Mouse (Mus musculus) heart, postnatal 0 days (tissue): ENCODE results near the gene Kcnc2.

Experiments used
- CTCF ChIP-seq: IDR thresholded peaks from 2 replicates; pipeline ENCODE4 v1.5.1; 2016; ENCODE audit warnings: antibody characterized with exemption, control low read depth, low read depth
- EP300 ChIP-seq: IDR thresholded peaks from 2 replicates; pipeline ENCODE4 v1.6.1; 2016; ENCODE audit warnings: antibody characterized with exemption, low read depth

DNA sequence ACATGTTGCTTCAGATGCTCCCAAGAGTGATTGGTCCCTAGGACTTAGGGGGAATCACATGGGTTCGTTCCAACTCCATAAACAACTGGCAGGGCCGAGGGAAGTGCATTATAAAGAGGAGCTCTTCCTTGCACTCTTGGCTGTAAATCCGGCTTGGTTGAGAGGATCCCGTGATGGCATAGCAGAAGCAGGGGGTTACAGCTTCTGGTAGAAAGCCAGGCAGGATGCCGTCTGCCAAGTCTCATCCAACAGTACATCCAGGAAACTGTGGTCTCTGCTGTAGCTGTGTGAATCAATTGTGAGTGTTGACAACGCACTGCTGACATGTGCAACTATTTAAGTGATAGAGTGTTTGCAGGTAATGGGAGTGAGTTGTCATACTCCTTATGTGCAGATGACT lies 107.5 kb downstream of the Kcnc2 start:
- TF ChIP-seq CTCF, result no peak
- no peak for TF ChIP-seq EP300
